8 mouse cellular contexts compared by ENCODE assay signal in genomic region chr8:111731231-111731977, GRCm38 (mm10). TPM values are rescaled to one million over a fixed set of nuclear protein-coding genes. Genes with fewer than 3 reads are reported as not detected.
DNase-seq lines count a peak whose midpoint lies in the region; ATAC-seq and TF ChIP-seq lines count a peak whose summit lies in the region.

No protein-coding gene starts in this region.

- intact Hi-C loops in left cerebral cortex, adult 2 months (cut with DNase I): no loop called here

- H3K27ac ChIP-seq in left cerebral cortex, adult 2 months: peak overlapping the region; percentile 83
- H3K27ac ChIP-seq in cortical plate, adult 2 months (ENCODE audit: insufficient read depth, low read length): 0 out of 2 replicates have a peak overlapping the region, but pooled peaks have one; percentile 18
- peak overlapping the region; percentile 93 for H3K27ac ChIP-seq in hindbrain, embryonic 10.5 days
- peak overlapping the region; percentile 86 for H3K27ac ChIP-seq in limb, embryonic 12.5 days
- 0 out of 2 replicates have a peak overlapping the region, but pooled peaks have one; percentile 42 for H3K27ac ChIP-seq in neural tube, embryonic 12.5 days

- H3K9me3 ChIP-seq in hindbrain, embryonic 10.5 days: no peaks in the 10 kb centered on the region
- no peaks in the 10 kb centered on the region for H3K9me3 ChIP-seq in limb, embryonic 12.5 days
- H3K9me3 ChIP-seq in neural tube, embryonic 12.5 days: no peaks in the 10 kb centered on the region

- TF ChIP-seq CTCF in left cerebral cortex, adult 2 months (IDR thresholded peaks at IDR 0.05): no peak
- TF ChIP-seq CTCF in cortical plate, adult 2 months (IDR thresholded peaks at IDR 0.05; ENCODE audit: extremely low read depth, insufficient read depth, low read length): no peak

- peaks cover 28% of the 10 kb centered on the region for H3K4me1 ChIP-seq in cortical plate, adult 2 months (ENCODE audit: control insufficient read depth, insufficient read depth, low read length)
- H3K4me1 ChIP-seq in hindbrain, embryonic 10.5 days (replicated peaks): peaks cover 97% of the 10 kb centered on the region
- peaks cover 72% of the 10 kb centered on the region for H3K4me1 ChIP-seq in limb, embryonic 12.5 days (replicated peaks)
- H3K4me1 ChIP-seq in neural tube, embryonic 12.5 days: peaks cover 88% of the 10 kb centered on the region

- peak overlapping the region; percentile 83 for H3K4me2 ChIP-seq in limb, embryonic 12.5 days
- H3K4me2 ChIP-seq in neural tube, embryonic 12.5 days (replicated peaks): peak overlapping the region; percentile 91

- H3K36me3 ChIP-seq in hindbrain, embryonic 10.5 days: 0 out of 2 replicates have a peak, but pooled peaks cover 13% of the 10 kb centered on the region
- peaks cover 6% of the 10 kb centered on the region; the same call in 1 of the 2 replicates for H3K36me3 ChIP-seq in limb, embryonic 12.5 days
- no peaks in the 10 kb centered on the region for H3K36me3 ChIP-seq in neural tube, embryonic 12.5 days

- DNase-seq in left cerebral cortex, adult 2 months (ENCODE audit: extremely low spot score in 1 of 2, low spot score in 2 of 2): no peak
- DNase-seq in left cerebral cortex, adult 18-20 months (ENCODE audit: low spot score in 2 of 2): no peak
- no peak for DNase-seq in hindbrain, embryonic 10.5 days (ENCODE audit: low spot score)
- no peak for DNase-seq in yolk sac, embryonic 10.5 days (ENCODE audit: low spot score)
- no peak for DNase-seq in retina, postnatal 1 day

- H3K9ac ChIP-seq in limb, embryonic 12.5 days (replicated peaks): peak overlapping the region; percentile 85
- H3K9ac ChIP-seq in neural tube, embryonic 12.5 days: peak overlapping the region; percentile 89

- 0 out of 2 replicates have a peak, but pooled peaks have one; percentile 2 for ATAC-seq in limb, embryonic 12.5 days (ENCODE audit: insufficient number of reproducible peaks, insufficient read depth, low FRiP score, low TSS enrichment, low read depth)
- ATAC-seq in neural tube, embryonic 12.5 days (ENCODE audit: low FRiP score, low read depth): peak; percentile 22

- peak overlapping the region; percentile 87 for H3K4me3 ChIP-seq in left cerebral cortex, adult 2 months
- H3K4me3 ChIP-seq in cortical plate, adult 2 months (ENCODE audit: insufficient read depth, low read length): peak overlapping the region; percentile 65
- H3K4me3 ChIP-seq in hindbrain, embryonic 10.5 days: peak overlapping the region; percentile 77
- H3K4me3 ChIP-seq in limb, embryonic 12.5 days (replicated peaks): peak overlapping the region; percentile 80
- peak overlapping the region; percentile 71 for H3K4me3 ChIP-seq in neural tube, embryonic 12.5 days

- no peaks in the 10 kb centered on the region for H3K27me3 ChIP-seq in hindbrain, embryonic 10.5 days (ENCODE audit: insufficient read depth, poor library complexity, severe bottlenecking)
- no peaks in the 10 kb centered on the region for H3K27me3 ChIP-seq in limb, embryonic 12.5 days
- H3K27me3 ChIP-seq in neural tube, embryonic 12.5 days (replicated peaks): no peaks in the 10 kb centered on the region

- WGBS in hindbrain, embryonic 10.5 days: 1% methylated on average over 39 of the region's 39 CpGs
- under 1% methylated on average over 31 of the region's 39 CpGs for WGBS in limb, embryonic 12.5 days
- WGBS in neural tube, embryonic 12.5 days: 1% methylated on average over 39 of the region's 39 CpGs

- TF ChIP-seq POLR2A in cortical plate, adult 2 months (IDR thresholded peaks at IDR 0.05; ENCODE audit: extremely low read depth, insufficient read depth, low read length): no peak

RNA-seq across cellular contexts. Expression of gene Bcar1, which starts 12.2 kb away (rescaled TPM):
- 10 to 100 TPM; 49.3 to 54.2 TPM for total RNA-seq in left cerebral cortex, adult 2 months (2021)
- 10 to 100 TPM; 51.1 to 51.3 TPM for total RNA-seq in left cerebral cortex, adult 18-20 months (2021)
- 52.3 and 56.5 TPM in 2 replicates for polyA plus RNA-seq in cortical plate, adult 2 months (2012; rRNA removed)
- polyA plus RNA-seq in hindbrain, embryonic 10.5 days (2016; fragmentation: Nextera tagmentation; extraction: Ambion mirVana): 61.6 and 63.9 TPM in 2 replicates
- 39.5 and 39.7 TPM in 2 replicates for polyA plus RNA-seq in limb, embryonic 12.5 days (2016; fragmentation: Nextera tagmentation; extraction: Ambion mirVana)
- polyA plus RNA-seq in neural tube, embryonic 12.5 days (2016; fragmentation: Nextera tagmentation; extraction: Ambion mirVana): 55.9 and 61.5 TPM in 2 replicates

RNA-seq across cellular contexts. Expression of gene Ctrb1, which starts 40.6 kb away (rescaled TPM):
- total RNA-seq in left cerebral cortex, adult 2 months (2021): not detected
- not detected for total RNA-seq in left cerebral cortex, adult 18-20 months (2021)
- 0.25 TPM in 1 of 2 replicates, not detected in the other for polyA plus RNA-seq in cortical plate, adult 2 months (2012; rRNA removed)
- polyA plus RNA-seq in hindbrain, embryonic 10.5 days (2016; fragmentation: Nextera tagmentation; extraction: Ambion mirVana): not detected in 2 replicates
- polyA plus RNA-seq in limb, embryonic 12.5 days (2016; fragmentation: Nextera tagmentation; extraction: Ambion mirVana): not detected in 2 replicates
- not detected in 2 replicates for polyA plus RNA-seq in neural tube, embryonic 12.5 days (2016; fragmentation: Nextera tagmentation; extraction: Ambion mirVana)

Comparison
In these comparisons a context has a peak if more than half of its experiments do, and no peak if none do; other contexts are left out.
1. H3K27ac ChIP-seq: peak in every context shown above with its lines; median percentile 93 in hindbrain, embryonic 10.5 days; 86 in limb, embryonic 12.5 days; 83 in left cerebral cortex, adult 2 months; 42 in neural tube, embryonic 12.5 days; 18 in cortical plate, adult 2 months.